Mouse (Mus musculus): ENCODE results near the gene Phip. TPM values are rescaled to one million over a fixed set of nuclear protein-coding genes. Genes with fewer than 3 reads are reported as not detected.
A peak's percentile ranks its signal among the peaks of the same experiment; 100 is the strongest.

Phip gene
- polyA plus RNA-seq (2016; fragmentation: Nextera tagmentation; extraction: Ambion mirVana), result 122 and 128 TPM in 2 replicates

- H3K27ac ChIP-seq (replicated peaks), result peak within 1 kb of the TSS; percentile 99
- WGBS, result under 1% methylated on average over 79 of the region's 79 CpGs
- peak; percentile 95 for DNase-seq (ENCODE audit: low spot score)
- H3K36me3 ChIP-seq (replicated peaks), result peaks cover 10% of the 10 kb centered on the region
- peak within 1 kb of the TSS; percentile 94 for H3K4me3 ChIP-seq
- no peaks in the 10 kb centered on the region for H3K9me3 ChIP-seq
- H3K27me3 ChIP-seq (replicated peaks; ENCODE audit: low read depth, poor library complexity, severe bottlenecking), result no peaks in the 10 kb centered on the region
- peaks cover 26% of the 10 kb centered on the region for H3K4me1 ChIP-seq
Observed at GRCm38 (mm10) chr9:82975342-82976215, at the start of gene Phip. Gene Phip (minus strand): TSS chr9:82975516.

- Histone ChIP-seq H3K27ac (replicated peaks) (no peak overlapping the region), H3K4me1 (no peaks in the 10 kb centered on the region), H3K27me3 (replicated peaks; ENCODE audit: low read depth, poor library complexity, severe bottlenecking) (no peaks in the 10 kb centered on the region), H3K4me3 (no peak overlapping the region), H3K36me3 (replicated peaks) (no peaks in the 10 kb centered on the region), H3K9me3 (no peaks in the 10 kb centered on the region)
- WGBS, result 81% methylated on average over 6 of the region's 6 CpGs
- no peak for DNase-seq (ENCODE audit: low spot score)
Observed at GRCm38 (mm10) chr9:83023724-83024123, 48.4 kb upstream of the Phip start.

DNA sequence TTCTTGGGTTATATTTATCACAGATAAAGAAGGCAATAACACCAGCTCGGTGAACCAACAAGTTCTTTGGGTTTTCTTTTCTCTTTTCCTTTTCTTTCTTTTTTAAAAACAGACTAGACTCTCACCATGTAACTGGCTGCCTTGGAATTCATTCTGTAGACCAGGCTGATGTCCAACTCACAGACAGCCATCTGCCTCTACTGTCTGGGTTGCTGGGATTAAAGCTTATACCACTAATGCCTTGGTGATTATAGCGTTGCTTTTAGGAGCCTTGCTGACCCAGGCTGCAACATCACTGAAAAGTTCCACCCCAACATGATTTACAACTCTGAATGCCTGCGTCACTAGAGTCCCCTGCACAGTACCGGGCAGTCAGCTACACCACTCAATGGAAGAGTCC lies 39.2 kb upstream of the Phip start:
- H3K9me3 ChIP-seq, result no peaks in the 10 kb centered on the region
- H3K27ac ChIP-seq (replicated peaks), result no peak overlapping the region
- no peak for DNase-seq (ENCODE audit: low spot score)
- no peak overlapping the region for H3K4me3 ChIP-seq
- no peaks in the 10 kb centered on the region for H3K4me1 ChIP-seq
- H3K36me3 ChIP-seq (replicated peaks), result no peaks in the 10 kb centered on the region
- 91% methylated on average over 4 of the region's 4 CpGs for WGBS
- H3K27me3 ChIP-seq (replicated peaks; ENCODE audit: low read depth, poor library complexity, severe bottlenecking), result no peaks in the 10 kb centered on the region

DNA sequence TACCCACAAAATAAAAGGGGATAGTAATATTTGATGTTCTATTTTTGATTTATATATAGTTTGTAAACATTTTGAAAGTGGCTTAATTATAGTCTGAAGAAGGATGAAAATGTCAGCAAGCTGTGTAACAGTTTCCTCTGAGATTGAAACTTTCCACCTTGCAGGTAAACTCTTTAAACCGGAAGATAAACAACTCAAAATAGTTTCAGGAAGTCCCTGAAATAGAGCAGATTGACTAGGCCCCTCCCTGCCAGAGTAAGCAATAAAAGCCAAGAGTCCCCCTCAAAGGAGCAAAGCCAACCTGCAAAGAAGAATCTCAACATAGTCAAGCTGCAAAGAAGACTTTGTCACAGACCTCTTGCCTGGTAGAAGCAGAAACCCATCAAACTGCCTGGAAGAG lies 33.0 kb upstream of the Phip start:
- DNase-seq (ENCODE audit: low spot score), result no peak

GRCm38 (mm10) chr9:83001342-83001741 lies 26.0 kb upstream of the Phip start:
- Histone ChIP-seq H3K27me3 (replicated peaks; ENCODE audit: low read depth, poor library complexity, severe bottlenecking) (no peaks in the 10 kb centered on the region), H3K4me1 (no peaks in the 10 kb centered on the region), H3K9me3 (no peaks in the 10 kb centered on the region), H3K4me3 (no peak overlapping the region), H3K27ac (replicated peaks) (no peak overlapping the region), H3K36me3 (replicated peaks) (no peaks in the 10 kb centered on the region)
- DNase-seq (ENCODE audit: low spot score), result no peak
- WGBS, result 87% methylated on average over 4 of the region's 4 CpGs

More for the DNA sequence above, 33.0 kb upstream of the Phip start:
- Histone ChIP-seq H3K4me3 (no peak overlapping the region), H3K27ac (replicated peaks) (no peak overlapping the region), H3K9me3 (no peaks in the 10 kb centered on the region), H3K4me1 (no peaks in the 10 kb centered on the region), H3K36me3 (replicated peaks) (no peaks in the 10 kb centered on the region), H3K27me3 (replicated peaks; ENCODE audit: low read depth, poor library complexity, severe bottlenecking) (no peaks in the 10 kb centered on the region)
- WGBS, result 86% methylated on average over 1 of the region's 1 CpGs

DNA sequence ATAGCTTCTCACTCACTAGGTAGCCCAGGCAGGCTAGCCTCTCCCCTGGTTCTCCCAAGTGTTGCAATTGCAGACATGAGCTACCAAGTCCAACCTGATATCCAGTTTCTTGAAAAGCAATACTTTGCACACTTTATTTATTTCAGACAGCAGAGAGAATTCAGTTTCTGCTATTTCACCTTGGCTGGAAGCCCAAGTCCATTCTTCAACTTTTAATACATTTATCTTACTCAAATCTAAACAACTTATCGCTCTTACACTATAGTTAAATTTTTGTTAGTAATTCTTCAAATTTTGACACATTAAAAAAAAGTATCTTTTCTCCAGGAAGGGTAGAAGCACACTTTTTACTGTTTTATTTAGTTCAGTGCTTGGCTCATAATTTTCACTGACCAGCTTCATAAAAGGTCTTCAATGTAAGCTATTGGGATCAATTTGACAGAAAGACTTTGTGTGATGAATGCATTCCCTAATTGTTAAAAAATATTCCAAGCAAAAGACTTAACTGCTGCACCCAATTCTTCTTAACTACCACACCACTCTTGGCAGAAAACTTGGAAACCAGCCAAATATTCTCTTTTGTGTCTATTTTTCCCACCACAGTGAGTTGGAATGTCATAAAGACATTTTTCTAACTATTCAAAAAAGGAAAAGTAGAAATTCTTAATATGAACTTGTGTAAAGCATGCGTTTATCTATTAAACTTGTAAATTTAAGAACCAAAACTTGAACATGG lies 22.6 kb upstream of the Phip start:
- Histone ChIP-seq H3K4me3 (no peak overlapping the region), H3K4me1 (no peaks in the 10 kb centered on the region), H3K9me3 (no peaks in the 10 kb centered on the region), H3K36me3 (replicated peaks) (no peaks in the 10 kb centered on the region), H3K27ac (replicated peaks) (no peak overlapping the region), H3K27me3 (replicated peaks; ENCODE audit: low read depth, poor library complexity, severe bottlenecking) (no peaks in the 10 kb centered on the region)
- 93% methylated on average over 2 of the region's 2 CpGs for WGBS
- DNase-seq (ENCODE audit: low spot score), result no peak

- no peaks in the 10 kb centered on the region; the same call in 1 of the 2 replicates for H3K36me3 ChIP-seq (replicated peaks)
- H3K27me3 ChIP-seq (replicated peaks; ENCODE audit: low read depth, poor library complexity, severe bottlenecking), result no peaks in the 10 kb centered on the region
- H3K9me3 ChIP-seq, result no peaks in the 10 kb centered on the region
- H3K27ac ChIP-seq (replicated peaks), result peak overlapping the region; percentile 99
- H3K4me1 ChIP-seq, result peaks cover 22% of the 10 kb centered on the region
- DNase-seq (ENCODE audit: low spot score), result peak; percentile 37
- 11% methylated on average over 5 of the region's 5 CpGs for WGBS
- peak overlapping the region; percentile 94 for H3K4me3 ChIP-seq
Observed at GRCm38 (mm10) chr9:82976936-82977335, 1.6 kb upstream of the Phip start.

GRCm38 (mm10) chr9:82976219-82976618 lies 903 bp upstream of the Phip start:
- 3% methylated on average over 9 of the region's 9 CpGs for WGBS
- H3K9me3 ChIP-seq, result no peaks in the 10 kb centered on the region
- H3K27ac ChIP-seq (replicated peaks), result peak overlapping the region; percentile 99
- DNase-seq (ENCODE audit: low spot score), result no peak
- peaks cover 3% of the 10 kb centered on the region for H3K36me3 ChIP-seq (replicated peaks)
- H3K4me3 ChIP-seq, result peak overlapping the region; percentile 94
- peaks cover 25% of the 10 kb centered on the region for H3K4me1 ChIP-seq
- no peaks in the 10 kb centered on the region for H3K27me3 ChIP-seq (replicated peaks; ENCODE audit: low read depth, poor library complexity, severe bottlenecking)

DNA sequence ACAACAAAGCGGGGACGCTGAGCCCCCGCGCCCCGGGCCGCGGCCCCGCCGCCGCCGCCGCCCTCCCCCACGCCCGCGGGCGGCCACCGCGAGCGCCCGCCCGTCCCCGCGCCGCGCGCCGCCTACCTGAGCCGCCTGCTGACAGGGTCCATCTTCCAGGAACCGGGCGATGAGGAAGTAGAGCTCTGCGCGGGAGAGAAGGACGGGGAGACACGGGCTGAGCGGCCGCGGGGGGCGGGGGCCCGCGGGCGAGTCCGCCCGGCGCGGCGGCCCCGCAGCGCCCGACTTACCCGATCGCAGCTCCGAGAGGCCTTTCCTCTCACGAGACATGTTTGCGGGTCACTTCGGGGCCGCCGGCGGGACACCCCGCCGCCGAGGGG lies 364 bp downstream of the Phip start:
- DNase-seq (ENCODE audit: low spot score), result no peak
- 2% methylated on average over 61 of the region's 61 CpGs for WGBS

DNA sequence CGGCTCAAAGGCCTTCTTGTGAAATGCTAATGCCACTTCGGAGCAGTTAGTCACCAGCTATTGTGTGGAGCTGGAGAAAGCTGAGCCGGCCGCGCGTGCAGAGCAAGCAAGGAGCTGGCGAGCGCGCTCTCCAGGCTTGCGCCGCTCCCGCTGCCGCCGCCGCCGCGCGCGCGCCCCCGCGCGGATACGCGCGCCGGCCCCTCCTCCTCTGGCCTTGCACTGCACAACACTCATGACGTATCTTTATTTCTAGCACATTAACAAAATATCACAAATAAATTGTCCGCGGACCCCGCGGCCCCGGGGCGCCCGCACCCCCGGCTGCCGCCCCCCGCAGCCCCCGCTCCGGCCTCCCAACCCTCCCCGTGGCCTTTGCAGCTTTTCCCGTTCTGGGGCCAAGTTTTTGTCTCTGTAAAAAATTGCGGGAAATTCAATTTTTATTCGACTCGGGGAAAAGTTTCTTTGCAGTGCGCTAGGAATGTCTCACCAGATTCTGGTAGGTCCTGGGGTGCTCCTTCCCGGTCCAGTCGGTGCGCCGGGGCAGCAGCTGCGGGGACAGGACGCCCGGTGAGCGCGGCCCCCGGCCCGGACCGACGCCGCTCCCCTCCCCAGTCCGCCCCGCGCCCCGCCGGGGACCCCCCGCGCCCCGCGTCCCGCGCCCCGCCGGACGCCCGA lies 992 bp downstream of the Phip start:
- 1% methylated on average over 75 of the region's 75 CpGs for WGBS
- peak overlapping the region; percentile 94 for H3K4me3 ChIP-seq
- H3K9me3 ChIP-seq, result no peaks in the 10 kb centered on the region
- H3K36me3 ChIP-seq (replicated peaks), result peaks cover 16% of the 10 kb centered on the region
- H3K4me1 ChIP-seq, result peaks cover 29% of the 10 kb centered on the region
- no peaks in the 10 kb centered on the region for H3K27me3 ChIP-seq (replicated peaks; ENCODE audit: low read depth, poor library complexity, severe bottlenecking)
- H3K27ac ChIP-seq (replicated peaks), result peak overlapping the region; percentile 99
- peak; percentile 94 for DNase-seq (ENCODE audit: low spot score)

More for the DNA sequence above, 364 bp downstream of the Phip start:
- Histone ChIP-seq H3K9me3 (no peaks in the 10 kb centered on the region), H3K36me3 (replicated peaks) (peaks cover 14% of the 10 kb centered on the region), H3K27me3 (replicated peaks; ENCODE audit: low read depth, poor library complexity, severe bottlenecking) (no peaks in the 10 kb centered on the region), H3K4me3 (peak overlapping the region; percentile 94), H3K4me1 (peaks cover 29% of the 10 kb centered on the region), H3K27ac (replicated peaks) (peak overlapping the region; percentile 99)

GRCm38 (mm10) chr9:82973321-82973892 lies 1.9 kb downstream of the Phip start:
- Histone ChIP-seq H3K27ac (replicated peaks) (peak overlapping the region; percentile 99), H3K4me3 (peak overlapping the region; percentile 94), H3K4me1 (peaks cover 29% of the 10 kb centered on the region), H3K27me3 (replicated peaks; ENCODE audit: low read depth, poor library complexity, severe bottlenecking) (no peaks in the 10 kb centered on the region), H3K9me3 (no peaks in the 10 kb centered on the region), H3K36me3 (replicated peaks) (peaks cover 22% of the 10 kb centered on the region)
- DNase-seq (ENCODE audit: low spot score), result peak; percentile 22
- 45% methylated on average over 8 of the region's 8 CpGs for WGBS

DNA sequence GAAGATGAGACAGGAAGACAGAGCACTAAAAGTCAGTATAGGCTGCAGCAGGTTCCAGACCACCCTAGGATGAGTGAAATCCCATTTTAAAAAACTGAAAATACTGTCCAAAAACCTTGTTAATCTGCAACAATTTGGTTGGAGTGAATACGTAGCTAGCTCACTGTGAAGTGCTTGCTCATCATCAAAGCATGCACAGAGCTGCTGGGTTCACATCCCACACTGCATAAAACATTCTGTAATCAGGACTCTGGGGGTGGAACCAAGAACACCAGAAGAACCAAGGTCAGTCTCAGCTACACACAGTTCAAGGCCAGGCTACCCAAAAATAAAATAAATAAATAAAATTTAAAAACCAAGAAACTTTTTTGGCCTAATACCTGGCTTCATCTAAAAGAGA lies 3.9 kb downstream of the Phip start:
- Histone ChIP-seq H3K27me3 (replicated peaks; ENCODE audit: low read depth, poor library complexity, severe bottlenecking) (no peaks in the 10 kb centered on the region), H3K9me3 (no peaks in the 10 kb centered on the region), H3K4me3 (no peak overlapping the region), H3K27ac (replicated peaks) (no peak overlapping the region), H3K4me1 (peaks cover 21% of the 10 kb centered on the region), H3K36me3 (replicated peaks) (peaks cover 22% of the 10 kb centered on the region)
- WGBS, result 67% methylated on average over 1 of the region's 1 CpGs
- no peak for DNase-seq (ENCODE audit: low spot score)
